Mouse (Mus musculus): Measurements from ENCODE around the gene Tspan10. TPM values are rescaled to one million over a fixed set of nuclear protein-coding genes. Genes with fewer than 3 reads are reported as not detected.
"Not testable (repeated sequence)": the region's sequence is repeated elsewhere in the genome, so short reads cannot be mapped to it uniquely, and the experiment has no call there.

Tspan10 gene
- total and polyA plus RNA-seq, 2 experiments from 2014 or later, result 0.08 TPM; not detected in 1

GRCm38 (mm10) chr11:120406445-120406844 lies 36.0 kb upstream of the Tspan10 start:
- no peak for TF ChIP-seq CTCF (IDR thresholded peaks at IDR 0.05; ENCODE audit: low read depth)
- Histone ChIP-seq H3K27ac (ENCODE audit: low read depth) (no peak overlapping the region), H3K4me2 (ENCODE audit: low read depth, low read length) (no peak overlapping the region), H3K4me1 (ENCODE audit: control insufficient read depth, insufficient read depth) (no peaks in the 10 kb centered on the region), H3K9ac (replicated peaks; ENCODE audit: low read depth, low read length) (no peak overlapping the region), H3K36me3 (replicated peaks; ENCODE audit: control insufficient read depth, insufficient read depth, low read length) (peaks cover 98% of the 10 kb centered on the region), H3K9me3 (replicated peaks; ENCODE audit: control insufficient read depth, low read length) (no peaks in the 10 kb centered on the region), H3K27me3 (ENCODE audit: control insufficient read depth, insufficient read depth, low read length) (no peaks in the 10 kb centered on the region), H3K4me3 (ENCODE audit: low read depth, low read length) (no peak overlapping the region)
- DNase-seq (ENCODE audit: low spot score) (no peak), ATAC-seq (ENCODE audit: insufficient read depth, low read depth) (no peak)
- WGBS, result 88% methylated on average over 1 of the region's 1 CpGs

- WGBS, result 97% methylated on average over 7 of the region's 10 CpGs
- H3K27me3 ChIP-seq (ENCODE audit: control insufficient read depth, insufficient read depth, low read length); DNase-seq (ENCODE audit: low spot score); H3K4me3 ChIP-seq (ENCODE audit: low read depth, low read length); H3K4me2 ChIP-seq (ENCODE audit: low read depth, low read length); H3K27ac ChIP-seq (ENCODE audit: low read depth); H3K9ac ChIP-seq (replicated peaks; ENCODE audit: low read depth, low read length); H3K9me3 ChIP-seq (replicated peaks; ENCODE audit: control insufficient read depth, low read length); H3K4me1 ChIP-seq (ENCODE audit: control insufficient read depth, insufficient read depth); ATAC-seq (ENCODE audit: insufficient read depth, low read depth): not testable (repeated sequence)
- H3K36me3 ChIP-seq (replicated peaks; ENCODE audit: control insufficient read depth, insufficient read depth, low read length), result peaks cover 90% of the 10 kb centered on the region
Observed at GRCm38 (mm10) chr11:120413621-120414020, 28.8 kb upstream of the Tspan10 start.

GRCm38 (mm10) chr11:120417852-120418251 lies 24.6 kb upstream of the Tspan10 start:
- no peak overlapping the region for H3K9ac ChIP-seq (replicated peaks; ENCODE audit: low read depth, low read length)
- TF ChIP-seq EP300 (IDR thresholded peaks at IDR 0.05; ENCODE audit: low read depth) (no peak), CTCF (IDR thresholded peaks at IDR 0.05; ENCODE audit: low read depth) (no peak)
- DNase-seq (ENCODE audit: low spot score) (no peak), ATAC-seq (ENCODE audit: insufficient read depth, low read depth) (no peak)
- H3K27me3 ChIP-seq (ENCODE audit: control insufficient read depth, insufficient read depth, low read length), result no peaks in the 10 kb centered on the region
- no peak overlapping the region for H3K4me3 ChIP-seq (ENCODE audit: low read depth, low read length)
- no peaks in the 10 kb centered on the region for H3K9me3 ChIP-seq (replicated peaks; ENCODE audit: control insufficient read depth, low read length)
- H3K36me3 ChIP-seq (replicated peaks; ENCODE audit: control insufficient read depth, insufficient read depth, low read length), result peaks cover 90% of the 10 kb centered on the region
- no peak overlapping the region for H3K27ac ChIP-seq (ENCODE audit: low read depth)
- H3K4me1 ChIP-seq (ENCODE audit: control insufficient read depth, insufficient read depth), result no peaks in the 10 kb centered on the region
- 59% methylated on average over 7 of the region's 7 CpGs for WGBS
- H3K4me2 ChIP-seq (ENCODE audit: low read depth, low read length), result no peak overlapping the region

- TF ChIP-seq CTCF (IDR thresholded peaks at IDR 0.05; ENCODE audit: low read depth) (no peak), EP300 (IDR thresholded peaks at IDR 0.05; ENCODE audit: low read depth) (no peak)
- no peak overlapping the region for H3K27ac ChIP-seq (ENCODE audit: low read depth)
- 89% methylated on average over 1 of the region's 1 CpGs for WGBS
Observed at GRCm38 (mm10) chr11:120418592-120418991, 23.9 kb upstream of the Tspan10 start.

GRCm38 (mm10) chr11:120422651-120423568 lies 19.5 kb upstream of the Tspan10 start:
- no peak for DNase-seq (ENCODE audit: low spot score)
- H3K4me1 ChIP-seq (ENCODE audit: control insufficient read depth, insufficient read depth), result no peaks in the 10 kb centered on the region
- no peak overlapping the region for H3K4me2 ChIP-seq (ENCODE audit: low read depth, low read length)
- no peak overlapping the region for H3K9ac ChIP-seq (replicated peaks; ENCODE audit: low read depth, low read length)
- TF ChIP-seq CTCF (IDR thresholded peaks at IDR 0.05; ENCODE audit: low read depth), result no peak
- TF ChIP-seq EP300 (IDR thresholded peaks at IDR 0.05; ENCODE audit: low read depth), result no peak
- ATAC-seq (ENCODE audit: insufficient read depth, low read depth), result no peak
- H3K36me3 ChIP-seq (replicated peaks; ENCODE audit: control insufficient read depth, insufficient read depth, low read length), result peaks cover 85% of the 10 kb centered on the region
- peak overlapping the region; percentile 38 for H3K27ac ChIP-seq (ENCODE audit: low read depth)
- WGBS, result 64% methylated on average over 13 of the region's 13 CpGs
- no peak overlapping the region for H3K4me3 ChIP-seq (ENCODE audit: low read depth, low read length)
- no peaks in the 10 kb centered on the region for H3K27me3 ChIP-seq (ENCODE audit: control insufficient read depth, insufficient read depth, low read length)
- H3K9me3 ChIP-seq (replicated peaks; ENCODE audit: control insufficient read depth, low read length), result no peaks in the 10 kb centered on the region

More at GRCm38 (mm10) chr11:120418592-120418991, 23.9 kb upstream of the Tspan10 start:
- H3K9me3 ChIP-seq (replicated peaks; ENCODE audit: control insufficient read depth, low read length), result no peaks in the 10 kb centered on the region
- no peak overlapping the region for H3K9ac ChIP-seq (replicated peaks; ENCODE audit: low read depth, low read length)
- ATAC-seq (ENCODE audit: insufficient read depth, low read depth) (no peak), DNase-seq (ENCODE audit: low spot score) (no peak)
- no peak overlapping the region for H3K4me3 ChIP-seq (ENCODE audit: low read depth, low read length)
- peaks cover 83% of the 10 kb centered on the region for H3K36me3 ChIP-seq (replicated peaks; ENCODE audit: control insufficient read depth, insufficient read depth, low read length)
- H3K4me2 ChIP-seq (ENCODE audit: low read depth, low read length), result no peak overlapping the region
- H3K4me1 ChIP-seq (ENCODE audit: control insufficient read depth, insufficient read depth), result no peaks in the 10 kb centered on the region
- H3K27me3 ChIP-seq (ENCODE audit: control insufficient read depth, insufficient read depth, low read length), result no peaks in the 10 kb centered on the region
